Mouse (Mus musculus): ENCODE measurements around the gene Hoxa11. TPM values are rescaled to one million over a fixed set of nuclear protein-coding genes. Genes with fewer than 3 reads are reported as not detected.

The Hoxa11 gene
- polyA plus RNA-seq, 1 experiment from 2014 or later = not detected

DNA sequence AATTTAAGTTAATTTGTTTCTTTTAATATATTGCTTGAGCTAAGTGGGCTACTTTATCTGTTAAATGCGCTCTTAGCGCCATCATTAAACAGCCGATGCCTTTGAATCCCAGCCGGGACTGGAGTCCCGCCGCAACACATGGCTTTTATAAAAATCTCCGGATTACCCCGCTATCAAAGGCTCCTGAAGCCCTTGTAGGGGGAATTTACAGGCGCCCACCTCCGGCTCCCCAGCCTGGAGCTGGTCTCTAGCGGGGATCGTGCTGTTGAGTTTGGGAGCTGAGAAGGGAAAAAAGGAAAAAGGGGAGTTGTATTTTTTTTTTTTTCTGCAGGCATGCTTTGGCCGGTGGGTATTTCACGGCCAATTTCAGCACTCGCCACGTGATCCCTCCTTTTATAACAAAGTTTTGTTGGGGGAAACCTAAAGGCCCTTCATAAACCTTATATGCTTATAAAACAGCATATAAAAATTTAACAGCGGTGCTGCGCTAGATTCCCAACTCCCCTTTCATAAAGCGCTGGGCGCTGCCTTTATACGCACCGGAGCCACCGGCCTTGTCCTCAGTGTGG lies 1.1 kb downstream of the Hoxa11 start:
- Histone ChIP-seq H3K4me2 (replicated peaks) (no peak overlapping the region), H3K27me3 (ENCODE audit: control insufficient read depth, insufficient read depth, low read length) (peaks cover 100% of the 10 kb centered on the region), H3K4me1 (replicated peaks; ENCODE audit: control insufficient read depth, insufficient read depth, low read length) (no peaks in the 10 kb centered on the region), H3K9ac (no peak overlapping the region), H3K9me3 (ENCODE audit: control insufficient read depth, low read length) (no peaks in the 10 kb centered on the region), H3K27ac (no peak overlapping the region), H3K36me3 (replicated peaks; ENCODE audit: control insufficient read depth, insufficient read depth) (no peaks in the 10 kb centered on the region), H3K4me3 (replicated peaks; ENCODE audit: low read length) (no peak overlapping the region)
- no peak for DNase-seq (ENCODE audit: low spot score)
- WGBS = 2% methylated on average over 23 of the region's 23 CpGs
- no peak for ATAC-seq (ENCODE audit: low FRiP score)

DNA sequence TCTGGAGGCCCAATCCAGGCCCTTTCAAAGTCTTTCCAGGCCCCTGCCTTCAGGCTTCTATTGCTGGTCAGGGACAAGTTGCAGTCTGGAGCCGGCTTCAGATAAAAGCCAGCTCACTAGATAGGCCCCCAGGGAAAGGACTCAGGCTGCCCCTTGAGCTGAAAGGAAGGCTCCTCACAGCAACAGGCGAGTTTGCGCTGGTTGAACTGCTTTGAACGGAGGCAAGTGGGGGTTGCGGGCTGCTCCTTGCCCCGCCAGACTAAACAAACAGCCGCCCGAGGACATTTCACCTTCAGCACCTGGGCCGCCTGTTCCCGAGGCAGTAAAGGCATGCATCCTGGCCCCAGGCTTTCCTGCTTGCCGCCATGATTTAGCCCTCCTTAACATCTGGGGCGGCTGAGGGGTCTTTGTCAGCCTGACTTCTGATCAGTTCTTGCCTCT lies 1.9 kb downstream of the Hoxa11 start:
- Histone ChIP-seq H3K9me3 (ENCODE audit: control insufficient read depth, low read length) (no peaks in the 10 kb centered on the region), H3K27ac (no peak overlapping the region), H3K4me3 (replicated peaks; ENCODE audit: low read length) (no peak overlapping the region), H3K27me3 (ENCODE audit: control insufficient read depth, insufficient read depth, low read length) (peaks cover 100% of the 10 kb centered on the region), H3K9ac (no peak overlapping the region), H3K4me2 (replicated peaks) (no peak overlapping the region), H3K36me3 (replicated peaks; ENCODE audit: control insufficient read depth, insufficient read depth) (no peaks in the 10 kb centered on the region), H3K4me1 (replicated peaks; ENCODE audit: control insufficient read depth, insufficient read depth, low read length) (no peaks in the 10 kb centered on the region)
- 2% methylated on average over 12 of the region's 12 CpGs for WGBS
- no peak for DNase-seq (ENCODE audit: low spot score)
- ATAC-seq (ENCODE audit: low FRiP score) = no peak

DNA sequence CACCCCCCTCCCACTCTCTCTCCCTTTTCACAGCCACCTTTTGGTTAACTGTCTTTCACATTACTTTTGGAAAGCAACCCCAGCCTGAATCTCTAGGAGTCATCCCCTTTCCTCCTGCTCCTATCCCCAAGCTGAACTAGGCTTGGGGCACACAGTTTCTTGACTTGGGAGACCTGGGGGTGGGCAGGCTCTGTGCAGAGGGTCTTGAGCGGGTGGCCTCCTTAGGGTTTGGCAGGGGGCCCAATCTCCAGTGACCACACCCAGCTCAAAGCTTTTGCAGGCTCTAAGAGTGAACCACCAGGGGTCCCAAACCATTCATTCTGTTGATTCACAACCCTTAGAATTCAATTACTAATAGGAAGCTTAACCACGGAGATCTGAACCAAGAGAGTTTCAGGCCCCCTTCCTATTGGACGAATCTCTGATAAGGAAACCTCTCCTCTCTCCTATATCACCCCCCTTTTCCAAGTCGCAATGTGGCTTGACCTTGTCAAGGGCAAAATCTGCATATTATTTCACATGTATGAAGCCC lies 2.7 kb downstream of the Hoxa11 start:
- H3K4me1 ChIP-seq (replicated peaks; ENCODE audit: control insufficient read depth, insufficient read depth, low read length) = no peaks in the 10 kb centered on the region
- no peak for ATAC-seq (ENCODE audit: low FRiP score)
- peaks cover 100% of the 10 kb centered on the region for H3K27me3 ChIP-seq (ENCODE audit: control insufficient read depth, insufficient read depth, low read length)
- H3K27ac ChIP-seq = no peak overlapping the region
- no peak overlapping the region for H3K9ac ChIP-seq
- no peak overlapping the region for H3K4me3 ChIP-seq (replicated peaks; ENCODE audit: low read length)
- H3K36me3 ChIP-seq (replicated peaks; ENCODE audit: control insufficient read depth, insufficient read depth) = no peaks in the 10 kb centered on the region
- no peak overlapping the region for H3K4me2 ChIP-seq (replicated peaks)
- WGBS = 0% methylated on average over 4 of the region's 4 CpGs
- no peaks in the 10 kb centered on the region for H3K9me3 ChIP-seq (ENCODE audit: control insufficient read depth, low read length)
- DNase-seq (ENCODE audit: low spot score) = no peak

DNA sequence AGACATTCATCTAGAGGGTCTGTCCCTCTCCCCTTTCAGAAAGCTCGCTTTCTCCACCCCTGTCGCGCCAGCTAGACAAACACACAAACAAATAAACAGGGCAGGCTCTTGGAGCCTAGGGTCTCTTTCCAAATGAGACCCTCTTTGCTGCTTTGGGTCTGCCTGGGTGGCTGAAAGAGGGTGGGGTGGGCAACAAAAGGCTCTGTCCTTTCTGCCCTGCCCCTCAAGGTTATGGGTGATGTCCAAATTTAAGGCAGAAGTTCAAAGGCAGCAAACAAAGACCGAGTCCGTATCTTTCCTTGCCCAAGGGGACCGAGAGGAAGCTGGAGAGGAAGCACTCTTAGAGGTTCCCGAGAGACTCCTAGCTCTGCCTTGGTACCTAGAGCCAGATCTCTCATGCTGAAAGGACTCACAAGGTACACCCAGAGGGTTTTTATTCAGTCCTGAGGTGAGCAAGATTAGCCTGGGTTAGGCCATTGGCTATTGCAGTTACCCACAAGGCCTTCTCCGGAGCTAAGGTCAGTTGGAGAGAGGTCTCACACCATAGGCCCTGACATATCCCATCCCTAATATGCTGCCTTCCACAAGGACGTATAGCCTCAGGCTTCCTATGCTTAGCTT lies 4.5 kb downstream of the Hoxa11 start:
- WGBS = 5% methylated on average over 9 of the region's 9 CpGs
- H3K4me2 ChIP-seq (replicated peaks) = no peak overlapping the region
- DNase-seq (ENCODE audit: low spot score) = no peak
- no peaks in the 10 kb centered on the region for H3K9me3 ChIP-seq (ENCODE audit: control insufficient read depth, low read length)
- no peak overlapping the region for H3K27ac ChIP-seq
- no peak overlapping the region for H3K4me3 ChIP-seq (replicated peaks; ENCODE audit: low read length)
- no peaks in the 10 kb centered on the region for H3K4me1 ChIP-seq (replicated peaks; ENCODE audit: control insufficient read depth, insufficient read depth, low read length)
- peaks cover 100% of the 10 kb centered on the region for H3K27me3 ChIP-seq (ENCODE audit: control insufficient read depth, insufficient read depth, low read length)
- no peak overlapping the region for H3K9ac ChIP-seq
- H3K36me3 ChIP-seq (replicated peaks; ENCODE audit: control insufficient read depth, insufficient read depth) = no peaks in the 10 kb centered on the region
- ATAC-seq (ENCODE audit: low FRiP score) = no peak

DNA sequence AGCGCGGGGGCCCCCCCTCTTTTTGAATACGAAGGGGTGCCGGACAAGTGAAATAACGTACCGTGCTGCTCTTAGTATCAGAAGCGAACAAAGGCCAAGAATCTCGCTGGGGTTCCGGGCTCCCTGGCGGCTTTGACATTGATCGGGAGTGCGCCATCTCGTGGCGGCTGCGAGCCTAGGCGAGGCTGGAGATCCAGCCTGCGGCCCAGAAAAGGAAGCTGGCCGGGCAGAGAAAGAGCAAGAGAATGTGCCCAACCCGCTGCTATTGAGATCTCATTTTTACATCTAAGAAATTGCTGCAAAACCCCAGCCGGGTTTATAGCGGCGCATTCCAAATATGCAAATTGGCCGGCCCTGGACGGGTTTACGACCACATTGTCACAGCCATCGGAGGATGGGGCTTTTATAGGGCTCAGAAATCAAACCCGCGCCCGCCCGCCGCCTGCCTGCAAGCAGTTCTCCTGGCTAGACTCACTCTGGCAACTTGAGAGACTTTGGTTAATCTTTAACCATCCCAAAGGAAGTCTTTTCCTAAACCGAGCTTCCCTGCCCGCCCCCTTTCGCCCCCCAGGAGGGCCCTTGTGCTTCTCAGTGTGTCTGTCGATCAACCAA lies 5.1 kb downstream of the Hoxa11 start, which contains the start of gene Hoxa10:
TSS of gene Hoxa10 (minus strand) at position 466 of the 612 bp plus-strand sequence.
- Histone ChIP-seq H3K4me1 (replicated peaks; ENCODE audit: control insufficient read depth, insufficient read depth, low read length) (no peaks in the 10 kb centered on the region), H3K27me3 (ENCODE audit: control insufficient read depth, insufficient read depth, low read length) (peaks cover 100% of the 10 kb centered on the region), H3K9me3 (ENCODE audit: control insufficient read depth, low read length) (no peaks in the 10 kb centered on the region), H3K4me2 (replicated peaks) (no peak within 1 kb of the TSS), H3K36me3 (replicated peaks; ENCODE audit: control insufficient read depth, insufficient read depth) (no peaks in the 10 kb centered on the region), H3K4me3 (replicated peaks; ENCODE audit: low read length) (no peak within 1 kb of the TSS), H3K27ac (no peak within 1 kb of the TSS), H3K9ac (no peak within 1 kb of the TSS)
- no peak for ATAC-seq (ENCODE audit: low FRiP score)
- WGBS = 1% methylated on average over 35 of the region's 35 CpGs
- DNase-seq (ENCODE audit: low spot score) = peak; percentile 70

DNA sequence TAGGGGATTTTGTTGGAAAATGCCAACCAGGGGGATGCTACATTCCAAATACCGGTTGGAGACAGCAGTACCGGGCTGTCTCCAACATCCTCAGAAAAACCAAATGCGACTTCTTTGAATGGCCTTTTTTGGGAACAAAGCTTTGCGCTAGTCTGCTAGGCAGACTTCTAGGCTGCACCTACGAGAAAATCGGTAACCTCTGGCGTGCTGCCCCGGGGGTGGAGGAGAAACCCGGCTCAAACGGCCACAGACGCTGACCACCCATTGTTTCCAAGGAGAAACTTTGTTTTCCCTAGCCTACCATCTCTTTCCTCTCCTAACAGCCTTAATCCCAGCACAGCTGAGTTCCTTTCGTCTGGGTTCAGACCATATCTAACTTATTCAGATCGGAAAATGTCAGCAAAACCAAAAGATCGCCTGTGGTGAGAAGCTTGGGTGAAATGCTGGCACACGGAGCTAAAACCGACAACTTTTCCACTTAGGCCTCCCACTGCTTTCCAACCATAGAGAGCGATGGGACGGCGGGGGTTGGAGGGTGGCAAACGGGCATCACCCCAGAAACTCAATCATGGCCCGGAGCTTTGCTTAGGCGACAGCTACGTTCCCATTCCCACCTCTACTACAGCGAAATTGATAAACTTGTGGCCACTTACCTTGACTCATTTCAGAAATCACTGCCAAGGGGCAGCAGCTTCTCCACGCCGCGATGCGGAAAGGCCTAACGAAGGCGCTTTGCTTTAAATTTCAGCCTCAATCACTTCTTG lies 5.8 kb downstream of the Hoxa11 start:
- Histone ChIP-seq H3K4me1 (replicated peaks; ENCODE audit: control insufficient read depth, insufficient read depth, low read length) (no peaks in the 10 kb centered on the region), H3K27me3 (ENCODE audit: control insufficient read depth, insufficient read depth, low read length) (peaks cover 100% of the 10 kb centered on the region), H3K36me3 (replicated peaks; ENCODE audit: control insufficient read depth, insufficient read depth) (no peaks in the 10 kb centered on the region), H3K4me3 (replicated peaks; ENCODE audit: low read length) (no peak overlapping the region), H3K9me3 (ENCODE audit: control insufficient read depth, low read length) (no peaks in the 10 kb centered on the region), H3K9ac (no peak overlapping the region), H3K27ac (no peak overlapping the region), H3K4me2 (replicated peaks) (no peak overlapping the region)
- no peak for DNase-seq (ENCODE audit: low spot score)
- no peak for ATAC-seq (ENCODE audit: low FRiP score)
- 2% methylated on average over 30 of the region's 30 CpGs for WGBS

DNA sequence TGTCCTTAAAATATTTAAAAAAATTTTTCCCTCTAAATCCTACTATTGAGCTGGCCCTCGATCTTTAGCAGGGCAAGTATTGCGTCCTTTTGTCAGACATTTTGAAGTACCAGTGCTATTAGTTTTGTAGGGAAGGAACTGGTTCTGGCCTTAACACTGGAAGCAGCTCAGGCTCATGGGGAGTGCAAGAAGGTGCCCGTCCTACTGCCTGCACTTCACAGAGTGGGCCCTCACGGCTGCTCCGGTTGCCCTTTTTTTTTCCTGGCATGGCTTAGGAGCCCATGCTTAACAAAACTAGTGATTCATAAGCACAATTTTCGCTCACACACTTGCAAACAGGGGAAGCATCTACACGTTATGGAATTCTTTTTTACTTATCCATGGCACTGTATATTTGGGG lies 6.6 kb downstream of the Hoxa11 start:
- no peak for DNase-seq (ENCODE audit: low spot score)
- H3K27ac ChIP-seq = no peak overlapping the region
- 4% methylated on average over 7 of the region's 7 CpGs for WGBS

DNA sequence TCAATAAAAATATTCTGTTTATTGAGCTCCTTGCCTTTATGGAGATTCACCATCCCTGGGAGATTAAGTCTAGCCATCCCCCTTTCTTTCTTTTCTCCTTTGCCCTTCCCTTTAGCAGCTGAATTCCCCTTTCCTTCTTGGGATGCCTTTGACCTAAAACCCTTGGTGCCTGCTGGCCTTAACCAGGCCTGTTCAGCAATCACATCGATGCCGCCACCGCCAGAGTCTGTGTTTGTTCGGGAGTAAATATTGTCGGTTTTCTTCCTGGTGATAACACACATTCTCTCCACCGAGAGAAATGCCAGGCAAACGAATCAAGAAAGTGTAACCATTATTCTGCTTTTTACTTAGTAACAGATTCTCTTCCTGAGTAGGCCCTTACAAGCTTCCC lies 7.5 kb downstream of the Hoxa11 start:
- no peak overlapping the region for H3K4me2 ChIP-seq (replicated peaks)
- no peak overlapping the region for H3K27ac ChIP-seq
- no peak overlapping the region for H3K9ac ChIP-seq
- DNase-seq (ENCODE audit: low spot score) (no peak), ATAC-seq (ENCODE audit: low FRiP score) (no peak)
- no peaks in the 10 kb centered on the region for H3K4me1 ChIP-seq (replicated peaks; ENCODE audit: control insufficient read depth, insufficient read depth, low read length)
- no peaks in the 10 kb centered on the region for H3K36me3 ChIP-seq (replicated peaks; ENCODE audit: control insufficient read depth, insufficient read depth)
- H3K9me3 ChIP-seq (ENCODE audit: control insufficient read depth, low read length) = no peaks in the 10 kb centered on the region
- WGBS = 4% methylated on average over 7 of the region's 7 CpGs
- H3K4me3 ChIP-seq (replicated peaks; ENCODE audit: low read length) = no peak overlapping the region
- H3K27me3 ChIP-seq (ENCODE audit: control insufficient read depth, insufficient read depth, low read length) = peaks cover 100% of the 10 kb centered on the region

More for the DNA sequence above, 6.6 kb downstream of the Hoxa11 start:
- Histone ChIP-seq H3K4me3 (replicated peaks; ENCODE audit: low read length) (no peak overlapping the region), H3K27me3 (ENCODE audit: control insufficient read depth, insufficient read depth, low read length) (peaks cover 100% of the 10 kb centered on the region), H3K4me1 (replicated peaks; ENCODE audit: control insufficient read depth, insufficient read depth, low read length) (no peaks in the 10 kb centered on the region), H3K36me3 (replicated peaks; ENCODE audit: control insufficient read depth, insufficient read depth) (no peaks in the 10 kb centered on the region), H3K9ac (no peak overlapping the region), H3K9me3 (ENCODE audit: control insufficient read depth, low read length) (no peaks in the 10 kb centered on the region), H3K4me2 (replicated peaks) (no peak overlapping the region)
- ATAC-seq (ENCODE audit: low FRiP score) = no peak

All from hindbrain, embryonic 14.5 days (tissue).